Mouse (Mus musculus): ENCODE measurements around the gene Stum.

- TF ChIP-seq CTCF (IDR thresholded peaks at IDR 0.05; ENCODE audit: low read depth, low read length): no peak
- TF ChIP-seq POLR2A (IDR thresholded peaks at IDR 0.05; ENCODE audit: borderline replicate concordance, low read depth, low read length): no peak
Measured at GRCm38 (mm10) chr1:180428871-180429270, 54.4 kb downstream of the Stum start.

All from bone marrow macrophage, adult 2 months (primary cell).